Mouse (Mus musculus) lung, embryonic 14.5 days (tissue): ENCODE results near the gene Asb4. TPM values are rescaled to one million over a fixed set of nuclear protein-coding genes. Genes with fewer than 3 reads are reported as not detected.

Source experiments
- ATAC-seq: fragments of 200-750 bp; cut with Nextera tagmentation; 2 replicates; pipeline ENCODE4 v1.8.0; 2017; ENCODE audit warnings: mild to moderate bottlenecking, moderate TSS enrichment, moderate library complexity; ENCODE audit not compliant: insufficient read depth
- DNase-seq: peaks from one replicate; pipeline ENCODE4 v3.0.0-alpha.2; 2015
- H3K27ac ChIP-seq: fragments of 300-500 bp; sonication (generic); 2 replicates; pipeline ENCODE4 v1.5.1; 2014; ENCODE audit warnings: low read depth, mild to moderate bottlenecking, moderate library complexity
- H3K27me3 ChIP-seq: fragments of 300-500 bp; sonication (generic); 2 replicates; pipeline ENCODE4 v1.6.1; 2014; ENCODE audit warnings: low read length, control low read depth; ENCODE audit not compliant: insufficient read depth
- H3K36me3 ChIP-seq: fragments of 300-500 bp; sonication (generic); 2 replicates; pipeline ENCODE4 v1.6.1; 2014; ENCODE audit warnings: control low read depth; ENCODE audit not compliant: insufficient read depth
- H3K4me1 ChIP-seq: fragments of 300-500 bp; sonication (generic); 2 replicates; pipeline ENCODE4 v1.6.1; 2014; ENCODE audit warnings: antibody characterized with exemption, control low read depth; ENCODE audit not compliant: insufficient read depth
- H3K4me2 ChIP-seq: fragments of 300-500 bp; sonication (generic); 2 replicates; pipeline ENCODE4 v1.6.1; 2014; ENCODE audit warnings: mild to moderate bottlenecking
- H3K4me3 ChIP-seq: fragments of 300-500 bp; sonication (generic); 2 replicates; pipeline ENCODE4 v1.5.1; 2014; ENCODE audit warnings: low read depth, low read length
- H3K9ac ChIP-seq: fragments of 300-500 bp; sonication (generic); 2 replicates; pipeline ENCODE4 v1.6.1; 2014
- H3K9me3 ChIP-seq: fragments of 300-500 bp; sonication (generic); 2 replicates; pipeline ENCODE4 v1.6.1; 2016; ENCODE audit warnings: low read depth, low read length, control low read depth
- CTCF ChIP-seq: IDR thresholded peaks from 2 replicates; pipeline ENCODE4 v1.5.1; 2016; ENCODE audit warnings: antibody characterized with exemption, low read depth
- WGBS: fragments of 180-500 bp; shearing (Covaris S2); extraction: QIAGEN DNeasy Blood & Tissue Kit; methylation state at CpG from one replicate; pipeline ENCODE4 v1.1.7; 2014; 5-methylcytosine and 5-hydroxymethylcytosine counted together
- polyA plus RNA-seq: library from polyadenylated mRNA; unstranded; fragments of >200 nt; fragmentation: Nextera tagmentation; extraction: Ambion mirVana; gene quantifications from 2 replicates; pipeline ENCODE4 v1.2.1, GENCODE M21; 2014

Gene Asb4
- polyA plus RNA-seq, 1 experiment from 2014 or later, result 10.8 TPM

DNA sequence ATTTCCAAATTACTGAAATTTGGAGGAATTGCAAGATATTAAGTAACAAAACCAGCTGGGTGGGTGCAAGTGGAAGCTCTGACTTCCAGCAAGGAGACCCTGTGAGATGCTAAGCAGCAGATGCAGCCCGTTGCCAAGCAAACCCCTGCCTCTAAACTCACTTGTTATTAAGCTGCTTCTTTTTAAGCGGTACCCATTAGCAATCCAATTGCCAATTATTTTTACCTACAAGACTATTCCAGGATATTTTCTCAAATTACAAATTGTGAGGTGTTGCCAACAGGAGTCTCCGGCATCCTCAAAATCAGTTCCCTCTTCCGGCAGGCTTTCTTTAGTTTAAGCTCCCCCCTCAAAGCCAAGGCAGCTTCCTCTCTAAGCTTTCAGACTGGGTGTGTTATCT is 26.5 kb downstream of the Asb4 start:
- DNase-seq, result no peak
- Histone ChIP-seq H3K27ac (no peak overlapping the region), H3K4me1 (no peaks in the 10 kb centered on the region), H3K27me3 (no peaks in the 10 kb centered on the region), H3K36me3 (no peaks in the 10 kb centered on the region), H3K9ac (no peak overlapping the region), H3K4me3 (no peak overlapping the region), H3K9me3 (no peaks in the 10 kb centered on the region), H3K4me2 (no peak overlapping the region)
- ATAC-seq, result no peak
- 81% methylated on average over 4 of the region's 4 CpGs for WGBS
- TF ChIP-seq CTCF, result no peak

GRCm38 (mm10) chr6:5410697-5411391 is 27.7 kb downstream of the Asb4 start:
- Histone ChIP-seq H3K27ac (no peak overlapping the region), H3K9me3 (no peaks in the 10 kb centered on the region), H3K36me3 (no peaks in the 10 kb centered on the region), H3K9ac (no peak overlapping the region), H3K4me2 (no peak overlapping the region), H3K27me3 (no peaks in the 10 kb centered on the region), H3K4me1 (no peaks in the 10 kb centered on the region), H3K4me3 (no peak overlapping the region)
- TF ChIP-seq CTCF, result peak; percentile 92
- peak; percentile 90 for DNase-seq
- peak; percentile 84 for ATAC-seq
- WGBS, result 39% methylated on average over 6 of the region's 6 CpGs

GRCm38 (mm10) chr6:5413282-5413681 is 30.1 kb downstream of the Asb4 start:
- H3K36me3 ChIP-seq, result no peaks in the 10 kb centered on the region
- H3K4me2 ChIP-seq, result no peak overlapping the region
- WGBS, result 24% methylated on average over 8 of the region's 8 CpGs
- H3K9ac ChIP-seq, result no peak overlapping the region
- peak; percentile 39 for DNase-seq
- no peaks in the 10 kb centered on the region for H3K9me3 ChIP-seq
- no peak for ATAC-seq
- H3K4me1 ChIP-seq, result no peaks in the 10 kb centered on the region
- H3K4me3 ChIP-seq, result no peak overlapping the region
- TF ChIP-seq CTCF, result no peak
- H3K27me3 ChIP-seq, result no peaks in the 10 kb centered on the region
- no peak overlapping the region for H3K27ac ChIP-seq

GRCm38 (mm10) chr6:5421442-5421841 is 38.3 kb downstream of the Asb4 start:
- Histone ChIP-seq H3K27ac (no peak overlapping the region), H3K4me1 (no peaks in the 10 kb centered on the region), H3K36me3 (no peaks in the 10 kb centered on the region), H3K4me2 (no peak overlapping the region), H3K9me3 (no peaks in the 10 kb centered on the region), H3K9ac (no peak overlapping the region), H3K27me3 (no peaks in the 10 kb centered on the region), H3K4me3 (no peak overlapping the region)
- no peak for TF ChIP-seq CTCF
- no peak for DNase-seq
- no peak for ATAC-seq
- 83% methylated on average over 2 of the region's 2 CpGs for WGBS

GRCm38 (mm10) chr6:5422386-5422785 is 39.2 kb downstream of the Asb4 start:
- no peak for DNase-seq
- TF ChIP-seq CTCF, result no peak
- Histone ChIP-seq H3K4me1 (no peaks in the 10 kb centered on the region), H3K9me3 (no peaks in the 10 kb centered on the region), H3K36me3 (no peaks in the 10 kb centered on the region), H3K27me3 (no peaks in the 10 kb centered on the region), H3K27ac (no peak overlapping the region), H3K9ac (no peak overlapping the region), H3K4me2 (no peak overlapping the region), H3K4me3 (no peak overlapping the region)
- 95% methylated on average over 3 of the region's 3 CpGs for WGBS
- ATAC-seq, result no peak

GRCm38 (mm10) chr6:5423594-5423993 is 40.4 kb downstream of the Asb4 start:
- Histone ChIP-seq H3K4me2 (no peak overlapping the region), H3K9me3 (no peaks in the 10 kb centered on the region), H3K9ac (no peak overlapping the region), H3K36me3 (no peaks in the 10 kb centered on the region), H3K4me1 (no peaks in the 10 kb centered on the region), H3K27me3 (no peaks in the 10 kb centered on the region), H3K4me3 (no peak overlapping the region), H3K27ac (no peak overlapping the region)
- ATAC-seq (peak; percentile 41; the same call in 1 of the 2 replicates), DNase-seq (no peak)
- 81% methylated on average over 15 of the region's 15 CpGs for WGBS
- no peak for TF ChIP-seq CTCF

- H3K9me3 ChIP-seq, result no peaks in the 10 kb centered on the region
- DNase-seq (no peak), ATAC-seq (no peak)
- H3K27ac ChIP-seq, result no peak overlapping the region
- no peaks in the 10 kb centered on the region for H3K27me3 ChIP-seq
- H3K4me1 ChIP-seq, result no peaks in the 10 kb centered on the region
- H3K9ac ChIP-seq, result no peak overlapping the region
- 85% methylated on average over 2 of the region's 2 CpGs for WGBS
- TF ChIP-seq CTCF, result no peak
- no peak overlapping the region for H3K4me3 ChIP-seq
- H3K4me2 ChIP-seq, result no peak overlapping the region
- H3K36me3 ChIP-seq, result no peaks in the 10 kb centered on the region
Measured at GRCm38 (mm10) chr6:5427033-5427432, 43.8 kb downstream of the Asb4 start.
